Mouse (Mus musculus): Measurements from ENCODE around the gene Ptprj. TPM values are rescaled to one million over a fixed set of nuclear protein-coding genes. Genes with fewer than 3 reads are reported as not detected.

Ptprj gene
- polyA plus RNA-seq, 1 experiment from 2014 or later, result 2.8 TPM

- H3K9me3 ChIP-seq, result no peaks in the 10 kb centered on the region
- no peak for ATAC-seq (ENCODE audit: insufficient number of reproducible peaks, insufficient read depth, low FRiP score, low TSS enrichment, low read depth)
- no peak overlapping the region for H3K27ac ChIP-seq
- no peaks in the 10 kb centered on the region for H3K36me3 ChIP-seq
- H3K4me3 ChIP-seq, result no peak overlapping the region
- H3K9ac ChIP-seq, result no peak overlapping the region
- H3K4me2 ChIP-seq, result no peak overlapping the region
- no peaks in the 10 kb centered on the region for H3K27me3 ChIP-seq
- H3K4me1 ChIP-seq, result no peaks in the 10 kb centered on the region
- 84% methylated on average over 5 of the region's 5 CpGs for WGBS
These were observed 24.7 kb downstream of the Ptprj start for GRCm38 (mm10) chr2:90555744-90556143.

- Histone ChIP-seq H3K9ac (no peak overlapping the region), H3K4me2 (no peak overlapping the region), H3K27ac (no peak overlapping the region), H3K36me3 (no peaks in the 10 kb centered on the region), H3K4me1 (no peaks in the 10 kb centered on the region), H3K27me3 (no peaks in the 10 kb centered on the region), H3K9me3 (no peaks in the 10 kb centered on the region), H3K4me3 (no peak overlapping the region)
- no peak for ATAC-seq (ENCODE audit: insufficient number of reproducible peaks, insufficient read depth, low FRiP score, low TSS enrichment, low read depth)
- 89% methylated on average over 4 of the region's 4 CpGs for WGBS
These were observed 25.6 kb downstream of the Ptprj start for GRCm38 (mm10) chr2:90554806-90555205.

GRCm38 (mm10) chr2:90553861-90554260 lies 26.6 kb downstream of the Ptprj start:
- no peak overlapping the region for H3K27ac ChIP-seq
- no peak overlapping the region for H3K4me2 ChIP-seq
- H3K4me3 ChIP-seq, result no peak overlapping the region
- WGBS, result 90% methylated on average over 4 of the region's 4 CpGs
- no peaks in the 10 kb centered on the region for H3K4me1 ChIP-seq
- no peaks in the 10 kb centered on the region for H3K36me3 ChIP-seq
- H3K9ac ChIP-seq, result no peak overlapping the region
- H3K27me3 ChIP-seq, result no peaks in the 10 kb centered on the region
- H3K9me3 ChIP-seq, result no peaks in the 10 kb centered on the region
- no peak for ATAC-seq (ENCODE audit: insufficient number of reproducible peaks, insufficient read depth, low FRiP score, low TSS enrichment, low read depth)

DNA sequence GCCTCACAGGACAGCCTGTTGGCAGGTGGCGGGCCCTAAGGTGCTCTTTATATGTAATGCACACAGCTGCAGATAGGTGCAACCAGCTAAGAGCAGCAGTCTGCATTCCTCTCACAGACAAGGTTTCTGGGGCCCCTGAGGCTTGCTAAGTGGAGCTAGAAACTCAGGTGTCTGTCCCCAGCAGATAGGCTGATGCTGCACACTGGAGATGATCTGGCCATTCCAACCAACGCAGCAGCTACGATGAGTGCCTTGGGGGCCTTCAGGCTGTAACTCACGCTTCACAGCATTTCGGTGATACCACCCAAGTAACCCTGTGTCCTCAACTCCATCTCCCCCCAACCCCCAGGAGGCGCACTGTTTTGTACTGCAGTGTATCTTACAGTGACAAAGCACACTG lies 29.8 kb downstream of the Ptprj start:
- no peak for ATAC-seq (ENCODE audit: insufficient number of reproducible peaks, insufficient read depth, low FRiP score, low TSS enrichment, low read depth)
- Histone ChIP-seq H3K9ac (no peak overlapping the region), H3K9me3 (no peaks in the 10 kb centered on the region), H3K4me1 (peaks cover 9% of the 10 kb centered on the region), H3K27ac (no peak overlapping the region), H3K4me2 (no peak overlapping the region), H3K4me3 (no peak overlapping the region), H3K27me3 (no peaks in the 10 kb centered on the region), H3K36me3 (no peaks in the 10 kb centered on the region)
- 88% methylated on average over 6 of the region's 6 CpGs for WGBS

DNA sequence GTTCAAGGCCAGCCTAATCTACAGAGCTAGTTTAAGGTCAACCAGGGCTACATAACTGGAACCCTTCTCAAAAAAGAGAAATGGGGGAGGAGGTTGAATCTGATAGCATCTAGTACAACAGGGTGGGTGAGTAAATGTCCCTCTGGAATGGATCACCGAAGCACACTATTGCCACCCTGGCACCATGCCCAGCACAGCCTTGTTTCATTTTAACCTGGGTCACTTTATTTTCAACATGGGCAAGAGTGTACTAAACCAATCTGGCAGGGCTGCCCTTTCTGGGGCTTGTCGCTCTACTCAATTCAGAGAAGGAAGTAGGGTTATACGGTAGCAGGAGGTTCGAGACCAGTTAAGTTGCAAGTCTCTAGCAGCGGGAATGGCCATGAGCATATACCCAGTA lies 31.9 kb downstream of the Ptprj start:
- H3K9me3 ChIP-seq, result no peaks in the 10 kb centered on the region
- no peaks in the 10 kb centered on the region for H3K36me3 ChIP-seq
- no peaks in the 10 kb centered on the region for H3K27me3 ChIP-seq
- H3K4me2 ChIP-seq, result no peak overlapping the region
- no peak overlapping the region for H3K4me3 ChIP-seq
- H3K4me1 ChIP-seq, result peaks cover 25% of the 10 kb centered on the region
- ATAC-seq (ENCODE audit: insufficient number of reproducible peaks, insufficient read depth, low FRiP score, low TSS enrichment, low read depth), result no peak
- 85% methylated on average over 5 of the region's 5 CpGs for WGBS
- no peak overlapping the region for H3K27ac ChIP-seq
- no peak overlapping the region for H3K9ac ChIP-seq

GRCm38 (mm10) chr2:90547144-90547609 lies 33.3 kb downstream of the Ptprj start:
- 81% methylated on average over 5 of the region's 5 CpGs for WGBS

GRCm38 (mm10) chr2:90545261-90545660 lies 35.2 kb downstream of the Ptprj start:
- Histone ChIP-seq H3K27me3 (no peaks in the 10 kb centered on the region), H3K9me3 (no peaks in the 10 kb centered on the region), H3K4me1 (peaks cover 25% of the 10 kb centered on the region), H3K36me3 (no peaks in the 10 kb centered on the region), H3K4me2 (no peak overlapping the region), H3K27ac (peak overlapping the region; percentile 18; the same call in 1 of the 2 replicates), H3K4me3 (no peak overlapping the region), H3K9ac (no peak overlapping the region)
- 31% methylated on average over 5 of the region's 5 CpGs for WGBS
- no peak for ATAC-seq (ENCODE audit: insufficient number of reproducible peaks, insufficient read depth, low FRiP score, low TSS enrichment, low read depth)

More at GRCm38 (mm10) chr2:90547144-90547609, 33.3 kb downstream of the Ptprj start:
- no peak for ATAC-seq (ENCODE audit: insufficient number of reproducible peaks, insufficient read depth, low FRiP score, low TSS enrichment, low read depth)
- no peaks in the 10 kb centered on the region for H3K9me3 ChIP-seq
- no peak overlapping the region for H3K4me3 ChIP-seq
- no peaks in the 10 kb centered on the region for H3K27me3 ChIP-seq
- no peak overlapping the region for H3K27ac ChIP-seq
- peaks cover 25% of the 10 kb centered on the region for H3K4me1 ChIP-seq
- no peaks in the 10 kb centered on the region for H3K36me3 ChIP-seq
- no peak overlapping the region for H3K9ac ChIP-seq
- H3K4me2 ChIP-seq, result no peak overlapping the region

GRCm38 (mm10) chr2:90543989-90544388 lies 36.5 kb downstream of the Ptprj start:
- no peaks in the 10 kb centered on the region for H3K36me3 ChIP-seq
- no peaks in the 10 kb centered on the region for H3K9me3 ChIP-seq
- no peak overlapping the region for H3K9ac ChIP-seq
- no peak overlapping the region for H3K4me2 ChIP-seq
- H3K27ac ChIP-seq, result no peak overlapping the region
- H3K4me1 ChIP-seq, result peaks cover 25% of the 10 kb centered on the region
- no peak for ATAC-seq (ENCODE audit: insufficient number of reproducible peaks, insufficient read depth, low FRiP score, low TSS enrichment, low read depth)
- 89% methylated on average over 3 of the region's 3 CpGs for WGBS
- no peaks in the 10 kb centered on the region for H3K27me3 ChIP-seq
- no peak overlapping the region for H3K4me3 ChIP-seq

- Histone ChIP-seq H3K4me1 (peaks cover 25% of the 10 kb centered on the region), H3K9me3 (no peaks in the 10 kb centered on the region), H3K9ac (no peak overlapping the region), H3K4me3 (no peak overlapping the region), H3K27ac (no peak overlapping the region), H3K4me2 (no peak overlapping the region), H3K36me3 (no peaks in the 10 kb centered on the region), H3K27me3 (no peaks in the 10 kb centered on the region)
- WGBS, result 92% methylated on average over 6 of the region's 6 CpGs
- no peak for ATAC-seq (ENCODE audit: insufficient number of reproducible peaks, insufficient read depth, low FRiP score, low TSS enrichment, low read depth)
These were observed 37.2 kb downstream of the Ptprj start for GRCm38 (mm10) chr2:90543106-90543702.

DNA sequence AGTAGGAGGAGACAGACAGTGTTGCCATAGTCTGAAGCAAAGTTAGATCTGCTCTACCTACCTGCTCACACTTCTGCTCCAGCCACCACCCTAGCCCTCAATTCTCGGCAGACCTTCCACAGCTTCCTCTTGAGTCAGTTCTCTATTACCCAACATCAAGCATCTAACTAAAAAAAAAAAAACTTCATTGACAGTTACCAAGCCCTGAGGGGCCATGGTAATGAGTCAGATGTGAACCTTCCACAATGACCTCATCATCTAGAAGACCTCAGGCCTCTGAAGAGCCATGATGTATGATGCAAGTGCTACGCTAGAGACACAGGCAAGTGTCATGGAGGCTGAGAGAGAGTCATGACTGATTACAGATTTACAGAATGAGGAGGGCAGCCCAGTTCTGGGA lies 37.8 kb downstream of the Ptprj start:
- H3K4me3 ChIP-seq, result no peak overlapping the region
- ATAC-seq (ENCODE audit: insufficient number of reproducible peaks, insufficient read depth, low FRiP score, low TSS enrichment, low read depth), result no peak
- WGBS, result 76% methylated on average over 2 of the region's 2 CpGs
- no peak overlapping the region for H3K27ac ChIP-seq
- no peak overlapping the region for H3K9ac ChIP-seq
- H3K36me3 ChIP-seq, result no peaks in the 10 kb centered on the region
- H3K4me1 ChIP-seq, result peaks cover 25% of the 10 kb centered on the region
- H3K4me2 ChIP-seq, result no peak overlapping the region
- H3K9me3 ChIP-seq, result no peaks in the 10 kb centered on the region
- H3K27me3 ChIP-seq, result no peaks in the 10 kb centered on the region

DNA sequence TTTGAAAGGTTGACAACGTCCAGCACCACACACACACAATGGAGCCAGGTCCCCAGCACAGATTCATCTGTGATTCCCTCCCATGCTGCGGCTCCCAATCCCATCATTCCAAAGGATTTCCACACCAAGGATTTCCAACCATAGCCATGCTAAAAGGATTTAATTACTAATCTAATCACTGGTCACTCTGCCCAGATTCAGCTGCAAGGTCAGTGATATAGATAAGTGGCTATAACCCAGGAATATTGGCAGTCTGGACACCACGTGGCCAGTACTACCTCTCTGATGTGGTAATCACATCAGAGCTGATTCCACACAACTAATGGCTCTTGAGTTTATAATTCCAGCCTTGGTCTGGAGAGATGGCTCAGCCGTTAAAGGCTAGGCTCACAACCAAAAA lies 41.2 kb downstream of the Ptprj start:
- no peak overlapping the region for H3K27ac ChIP-seq
- H3K9me3 ChIP-seq, result no peaks in the 10 kb centered on the region
- H3K4me1 ChIP-seq, result peaks cover 3% of the 10 kb centered on the region
- H3K36me3 ChIP-seq, result no peaks in the 10 kb centered on the region
- no peaks in the 10 kb centered on the region for H3K27me3 ChIP-seq
- ATAC-seq (ENCODE audit: insufficient number of reproducible peaks, insufficient read depth, low FRiP score, low TSS enrichment, low read depth), result no peak
- no peak overlapping the region for H3K9ac ChIP-seq
- no peak overlapping the region for H3K4me2 ChIP-seq
- WGBS, result 85% methylated on average over 4 of the region's 4 CpGs
- no peak overlapping the region for H3K4me3 ChIP-seq

GRCm38 (mm10) chr2:90537244-90537643 lies 43.2 kb downstream of the Ptprj start:
- no peak overlapping the region for H3K4me2 ChIP-seq
- no peaks in the 10 kb centered on the region for H3K9me3 ChIP-seq
- ATAC-seq (ENCODE audit: insufficient number of reproducible peaks, insufficient read depth, low FRiP score, low TSS enrichment, low read depth), result no peak
- no peak overlapping the region for H3K4me3 ChIP-seq
- H3K27me3 ChIP-seq, result no peaks in the 10 kb centered on the region
- no peaks in the 10 kb centered on the region for H3K4me1 ChIP-seq
- H3K9ac ChIP-seq, result no peak overlapping the region
- WGBS, result 68% methylated on average over 4 of the region's 4 CpGs
- no peak overlapping the region for H3K27ac ChIP-seq
- no peaks in the 10 kb centered on the region for H3K36me3 ChIP-seq

Measured in embryonic facial prominence, embryonic 13.5 days (tissue).